Mouse (Mus musculus) hindbrain, embryonic 12.5 days (tissue): ENCODE measurements around the gene Antxr1. TPM values are rescaled to one million over a fixed set of nuclear protein-coding genes. Genes with fewer than 3 reads are reported as not detected.

Experiments used
- ATAC-seq: fragments of 200-750 bp; cut with Nextera tagmentation; 2 replicates; pipeline ENCODE4 v1.8.0; 2017; ENCODE audit warnings: moderate TSS enrichment; ENCODE audit not compliant: low FRiP score
- H3K27ac ChIP-seq: fragments of 300-500 bp; sonication (generic); 2 replicates; pipeline ENCODE4 v1.5.1; 2016; ENCODE audit warnings: mild to moderate bottlenecking
- H3K27me3 ChIP-seq: fragments of 300-500 bp; sonication (generic); 2 replicates; pipeline ENCODE4 v1.6.1; 2016; ENCODE audit warnings: mild to moderate bottlenecking
- H3K36me3 ChIP-seq: fragments of 300-500 bp; sonication (generic); 2 replicates; pipeline ENCODE4 v1.6.1; 2016; ENCODE audit warnings: mild to moderate bottlenecking
- H3K4me1 ChIP-seq: fragments of 300-500 bp; sonication (generic); 2 replicates; pipeline ENCODE4 v1.6.1; 2016
- H3K4me2 ChIP-seq: fragments of 300-500 bp; sonication (generic); replicated peaks from 2 replicates; pipeline ENCODE4 v1.6.1; 2016; ENCODE audit warnings: mild to moderate bottlenecking
- H3K4me3 ChIP-seq: fragments of 300-500 bp; sonication (generic); 2 replicates; pipeline ENCODE4 v1.5.1; 2016; ENCODE audit warnings: mild to moderate bottlenecking
- H3K9ac ChIP-seq: fragments of 300-500 bp; sonication (generic); 2 replicates; pipeline ENCODE4 v1.6.1; 2016; ENCODE audit warnings: mild to moderate bottlenecking, moderate library complexity
- H3K9me3 ChIP-seq: fragments of 300-500 bp; sonication (generic); replicated peaks from 2 replicates; pipeline ENCODE4 v1.6.1; 2016; ENCODE audit warnings: mild to moderate bottlenecking
- WGBS: fragments of 180-500 bp; shearing (Covaris S2); methylation state at CpG from one replicate; pipeline ENCODE4 v1.1.7; 2016; 5-methylcytosine and 5-hydroxymethylcytosine counted together
- polyA plus RNA-seq: library from polyadenylated mRNA; unstranded; fragments of >200 nt; fragmentation: Nextera tagmentation; extraction: Ambion mirVana; gene quantifications from 2 replicates; pipeline ENCODE4 v1.2.1, GENCODE M21; 2016

Gene Antxr1
- polyA plus RNA-seq, 1 experiment from 2014 or later, result 5.0 TPM

DNA sequence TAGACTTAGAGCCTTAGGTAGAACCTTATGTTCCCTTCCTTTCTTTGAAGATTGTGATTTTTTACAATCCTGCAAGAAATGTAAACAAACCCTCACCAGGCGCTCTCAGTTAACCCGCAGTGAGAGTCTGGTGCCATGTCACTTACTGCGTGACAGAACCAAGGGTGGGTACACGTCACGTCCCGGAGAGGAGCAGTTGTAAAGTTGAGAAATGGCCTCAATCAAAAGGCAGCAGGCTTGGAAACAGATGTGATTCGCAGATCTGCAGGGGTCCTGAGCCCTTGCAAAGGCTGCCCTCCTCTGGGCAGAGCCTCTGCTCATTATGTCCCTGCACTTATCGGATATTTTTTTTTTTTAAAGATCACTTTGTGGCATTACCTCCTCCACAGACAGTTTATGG is 99.6 kb downstream of the Antxr1 start:
- H3K36me3 ChIP-seq, result 0 out of 2 replicates have a peak, but pooled peaks cover 10% of the 10 kb centered on the region
- no peaks in the 10 kb centered on the region for H3K9me3 ChIP-seq
- H3K4me1 ChIP-seq, result no peaks in the 10 kb centered on the region
- ATAC-seq, result no peak
- WGBS, result 64% methylated on average over 8 of the region's 8 CpGs
- no peak overlapping the region for H3K4me3 ChIP-seq
- H3K27me3 ChIP-seq, result no peaks in the 10 kb centered on the region
- no peak overlapping the region for H3K27ac ChIP-seq
- H3K4me2 ChIP-seq, result no peak overlapping the region
- H3K9ac ChIP-seq, result no peak overlapping the region

DNA sequence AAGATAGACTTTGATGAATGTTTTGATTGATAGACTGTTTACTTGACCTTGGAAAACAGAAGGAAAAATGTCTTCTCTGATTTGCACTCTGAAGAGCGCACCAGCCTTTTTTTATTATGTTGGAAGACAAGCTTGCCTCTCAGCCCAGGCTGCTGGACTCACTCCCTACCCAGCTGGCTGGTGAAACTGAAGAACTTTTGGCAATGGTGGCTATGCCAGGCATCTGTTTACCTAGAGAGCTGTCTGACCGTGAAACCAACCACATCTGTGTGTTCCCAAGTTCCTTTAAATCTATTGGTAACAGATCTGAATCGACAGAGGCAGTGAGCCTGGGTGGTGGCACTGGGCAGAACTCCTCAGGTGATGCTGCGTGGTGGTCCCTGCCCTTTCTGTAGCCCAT is 102.5 kb downstream of the Antxr1 start:
- ATAC-seq, result no peak
- Histone ChIP-seq H3K4me2 (no peak overlapping the region), H3K36me3 (no peaks in the 10 kb centered on the region), H3K27ac (no peak overlapping the region), H3K27me3 (no peaks in the 10 kb centered on the region), H3K9me3 (peaks cover 7% of the 10 kb centered on the region), H3K9ac (no peak overlapping the region), H3K4me1 (no peaks in the 10 kb centered on the region), H3K4me3 (no peak overlapping the region)
- WGBS, result 83% methylated on average over 4 of the region's 4 CpGs

DNA sequence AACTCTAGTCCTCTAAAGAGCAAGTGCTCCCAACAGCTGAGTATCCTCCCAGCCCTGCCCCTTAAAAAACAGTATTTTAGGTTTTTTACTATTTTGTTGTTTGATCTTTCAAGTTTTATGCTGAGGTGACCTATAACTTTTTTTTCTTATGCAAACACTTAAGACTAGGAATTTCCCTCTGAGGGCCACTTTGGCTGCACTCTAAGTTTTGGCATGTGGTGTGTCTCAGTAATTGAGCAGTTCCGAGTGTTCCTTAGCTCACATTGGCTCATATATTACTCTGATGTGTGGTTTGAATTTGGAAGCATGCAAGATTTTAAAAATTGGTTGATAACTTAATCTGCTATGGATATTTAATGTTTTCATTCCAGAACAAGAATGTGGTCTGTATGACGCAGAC is 105.6 kb downstream of the Antxr1 start:
- no peaks in the 10 kb centered on the region for H3K4me1 ChIP-seq
- no peak overlapping the region for H3K9ac ChIP-seq
- ATAC-seq, result no peak
- 94% methylated on average over 2 of the region's 2 CpGs for WGBS
- no peak overlapping the region for H3K27ac ChIP-seq
- no peaks in the 10 kb centered on the region for H3K27me3 ChIP-seq
- H3K36me3 ChIP-seq, result no peaks in the 10 kb centered on the region
- H3K4me2 ChIP-seq, result no peak overlapping the region
- H3K9me3 ChIP-seq, result peaks cover 7% of the 10 kb centered on the region
- H3K4me3 ChIP-seq, result no peak overlapping the region

DNA sequence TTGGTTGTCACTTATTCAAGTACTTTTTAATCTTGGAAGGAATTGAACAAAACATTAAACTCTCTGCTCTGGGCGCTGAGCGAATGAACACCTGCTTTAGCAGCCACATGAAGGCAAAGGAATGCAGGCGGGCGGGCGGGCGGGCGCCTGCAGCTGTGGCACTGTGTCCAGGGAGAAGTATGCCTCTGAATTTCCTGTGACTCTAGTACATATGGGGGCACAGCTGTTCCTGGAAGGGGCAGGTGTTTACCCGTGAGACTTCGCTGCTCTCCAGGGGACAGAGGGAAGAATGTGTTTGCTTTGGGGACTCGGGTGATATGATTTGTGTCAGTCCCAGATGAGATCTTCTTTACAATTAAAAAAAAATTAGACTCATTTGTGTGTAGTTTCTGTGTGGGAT is 107.7 kb downstream of the Antxr1 start:
- no peak for ATAC-seq
- Histone ChIP-seq H3K4me3 (no peak overlapping the region), H3K9me3 (peaks cover 7% of the 10 kb centered on the region), H3K4me2 (no peak overlapping the region), H3K27me3 (no peaks in the 10 kb centered on the region), H3K36me3 (no peaks in the 10 kb centered on the region), H3K27ac (no peak overlapping the region), H3K4me1 (no peaks in the 10 kb centered on the region), H3K9ac (no peak overlapping the region)
- 71% methylated on average over 10 of the region's 10 CpGs for WGBS

DNA sequence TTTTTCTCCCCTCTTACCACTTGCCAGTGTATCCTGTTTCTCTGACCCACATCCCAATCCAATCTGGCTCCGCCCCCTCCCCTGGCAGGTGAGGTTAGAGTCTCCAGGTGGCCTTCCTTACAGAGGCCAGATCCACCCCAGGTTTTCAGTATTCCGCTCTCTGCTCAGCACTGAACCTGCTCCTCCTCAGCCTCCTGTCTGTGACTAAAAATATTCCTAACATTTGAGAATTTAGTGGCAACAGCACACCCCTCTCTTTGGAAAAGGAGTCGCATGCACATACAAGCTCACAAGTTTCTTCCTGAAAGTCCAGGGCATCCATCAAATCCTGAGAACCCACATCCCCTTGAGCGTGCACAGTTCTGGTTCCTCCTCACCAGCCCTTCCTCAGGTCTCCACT is 109.3 kb downstream of the Antxr1 start:
- Histone ChIP-seq H3K4me1 (no peaks in the 10 kb centered on the region), H3K36me3 (no peaks in the 10 kb centered on the region), H3K4me3 (no peak overlapping the region), H3K4me2 (no peak overlapping the region), H3K9me3 (peaks cover 7% of the 10 kb centered on the region), H3K27ac (no peak overlapping the region), H3K9ac (no peak overlapping the region), H3K27me3 (no peaks in the 10 kb centered on the region)
- 87% methylated on average over 4 of the region's 4 CpGs for WGBS
- ATAC-seq, result no peak

DNA sequence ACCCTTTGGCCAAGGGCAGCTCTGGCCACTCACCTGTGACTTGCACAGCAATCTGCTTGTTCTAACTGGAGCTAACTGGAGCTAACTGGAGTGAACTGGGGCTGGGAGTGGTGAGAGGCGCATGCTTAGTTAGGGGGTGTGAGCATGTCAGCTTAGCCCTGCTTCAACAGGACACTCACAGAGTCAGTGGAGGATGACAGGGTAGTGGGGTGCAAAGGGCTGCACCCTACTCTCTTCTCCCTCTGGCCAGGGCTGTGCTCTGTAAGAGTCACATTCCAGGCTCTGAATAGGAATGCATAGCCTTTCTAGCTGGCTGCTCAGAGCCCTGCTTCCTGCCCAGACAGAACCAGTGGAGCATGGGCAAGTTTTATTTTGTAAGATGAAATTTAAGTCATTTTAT is 110.3 kb downstream of the Antxr1 start:
- Histone ChIP-seq H3K4me2 (no peak overlapping the region), H3K4me1 (no peaks in the 10 kb centered on the region), H3K36me3 (no peaks in the 10 kb centered on the region), H3K27me3 (no peaks in the 10 kb centered on the region), H3K9me3 (peaks cover 7% of the 10 kb centered on the region), H3K9ac (no peak overlapping the region), H3K27ac (no peak overlapping the region), H3K4me3 (no peak overlapping the region)
- 94% methylated on average over 1 of the region's 1 CpGs for WGBS
- ATAC-seq, result no peak

DNA sequence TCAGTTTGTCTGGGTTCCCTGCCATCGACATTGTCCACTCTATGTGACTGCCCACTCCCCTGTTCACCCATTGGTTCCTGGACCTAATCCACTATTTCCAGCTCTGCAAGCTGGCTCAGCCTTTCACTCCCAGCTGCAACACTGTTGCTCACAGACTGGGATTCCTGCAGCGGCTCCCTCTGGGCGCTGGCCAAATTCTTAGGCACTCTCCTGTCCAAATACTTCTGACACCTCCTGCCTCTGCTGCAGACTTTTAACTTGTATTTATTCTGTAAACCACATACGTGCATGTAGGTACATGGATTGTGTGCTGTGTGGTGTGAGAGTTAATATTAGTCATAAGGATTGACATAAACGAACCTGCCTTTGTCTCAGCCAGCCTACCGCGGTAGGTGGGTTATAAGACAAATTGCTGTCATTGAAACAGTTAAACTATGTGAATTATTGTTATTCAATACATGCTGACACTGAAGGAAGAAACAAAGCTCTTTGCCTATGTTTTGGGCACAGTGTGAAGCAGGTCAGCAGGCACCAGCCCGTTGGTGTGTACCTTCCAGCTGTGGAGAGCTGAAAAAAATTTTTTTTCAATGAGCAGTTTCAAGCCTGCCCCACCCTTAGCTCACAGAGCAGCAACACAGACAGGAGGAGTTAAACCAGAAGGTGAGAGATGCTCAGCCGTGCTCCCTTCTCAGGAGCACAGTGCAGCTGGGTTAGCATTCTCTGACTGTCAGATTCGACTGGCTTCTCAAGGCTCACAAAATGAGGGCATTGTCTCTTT is 112.6 kb downstream of the Antxr1 start:
- Histone ChIP-seq H3K4me1 (no peaks in the 10 kb centered on the region), H3K4me2 (no peak overlapping the region), H3K27ac (no peak overlapping the region), H3K9me3 (no peaks in the 10 kb centered on the region), H3K36me3 (no peaks in the 10 kb centered on the region), H3K4me3 (no peak overlapping the region), H3K9ac (no peak overlapping the region), H3K27me3 (no peaks in the 10 kb centered on the region)
- 68% methylated on average over 10 of the region's 10 CpGs for WGBS
- ATAC-seq, result no peak

DNA sequence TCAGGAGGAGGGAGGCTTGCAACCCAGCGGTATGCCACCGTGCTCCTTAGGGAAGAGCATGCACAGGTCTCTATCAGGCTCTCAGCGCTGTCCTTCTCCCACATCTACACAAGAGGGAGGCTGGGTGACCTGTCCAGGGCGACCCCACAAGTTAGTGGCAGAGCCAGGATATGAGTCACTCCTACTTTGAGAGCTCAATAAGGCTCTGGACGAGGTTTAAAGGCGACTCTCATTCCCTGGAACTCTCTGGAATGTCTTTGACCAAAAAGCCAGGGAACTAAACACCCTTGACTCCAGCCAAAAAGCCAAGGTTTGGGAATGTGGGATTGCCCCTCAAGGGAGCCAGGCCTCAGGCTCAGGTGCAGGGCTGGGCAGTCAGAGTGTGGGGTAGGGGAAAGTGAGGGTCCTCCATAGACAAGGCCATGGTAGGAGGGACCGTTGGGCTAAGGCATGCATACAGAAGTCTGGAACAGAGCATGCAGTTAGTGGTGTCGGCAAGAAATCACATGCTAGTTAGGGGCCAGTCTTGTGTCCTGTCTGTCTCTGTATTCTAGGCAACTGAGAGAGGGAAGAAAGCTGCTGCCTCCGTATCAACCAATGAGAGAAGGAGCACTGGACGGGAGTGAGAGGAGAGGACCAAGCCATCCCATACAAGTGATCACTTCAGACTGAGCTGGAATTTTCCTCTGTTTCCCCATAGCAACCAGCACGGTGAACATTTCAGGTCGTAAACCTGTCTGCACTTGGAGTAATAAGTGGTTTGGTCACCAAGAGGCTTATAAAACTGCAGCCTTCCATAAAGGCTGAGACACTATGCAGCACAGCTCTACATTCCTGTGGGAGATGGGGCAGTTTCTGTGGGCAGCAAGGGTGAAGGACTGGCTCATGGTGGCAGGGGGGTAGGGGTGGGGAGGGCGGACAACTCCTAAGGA is 116.3 kb downstream of the Antxr1 start:
- Histone ChIP-seq H3K4me3 (no peak overlapping the region), H3K9me3 (no peaks in the 10 kb centered on the region), H3K4me1 (no peaks in the 10 kb centered on the region), H3K4me2 (no peak overlapping the region), H3K27ac (no peak overlapping the region), H3K36me3 (peaks cover 7% of the 10 kb centered on the region; the same call in 1 of the 2 replicates), H3K9ac (no peak overlapping the region), H3K27me3 (no peaks in the 10 kb centered on the region)
- ATAC-seq, result no peak
- WGBS, result 86% methylated on average over 13 of the region's 13 CpGs

DNA sequence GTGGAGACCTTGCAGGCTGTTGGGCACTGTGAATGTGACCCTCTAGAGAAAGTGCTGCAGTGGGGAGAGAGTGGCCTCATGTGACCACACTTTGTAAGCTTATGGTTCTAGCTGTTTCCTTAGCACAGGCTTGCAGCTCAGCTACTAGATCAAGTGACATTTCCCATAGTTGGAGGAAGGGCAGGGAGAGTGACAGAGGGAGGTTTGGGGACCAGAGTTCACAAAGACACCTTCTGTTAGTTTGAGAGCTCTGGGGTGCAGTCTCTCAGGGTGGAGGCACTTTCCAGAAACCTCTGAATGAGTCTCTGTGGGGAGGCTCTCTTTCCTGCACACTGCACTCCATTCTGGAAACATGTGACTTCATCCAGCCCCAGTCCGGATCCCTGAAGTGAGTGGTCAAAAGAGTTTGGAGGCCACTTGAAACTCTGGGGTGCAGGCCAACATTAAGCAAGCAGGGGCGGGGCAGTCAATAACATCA is 119.5 kb downstream of the Antxr1 start:
- H3K27me3 ChIP-seq, result no peaks in the 10 kb centered on the region
- H3K27ac ChIP-seq, result no peak overlapping the region
- 0 out of 2 replicates have a peak, but pooled peaks cover 3% of the 10 kb centered on the region for H3K9me3 ChIP-seq
- ATAC-seq, result no peak
- peaks cover 16% of the 10 kb centered on the region; the same call in 1 of the 2 replicates for H3K36me3 ChIP-seq
- WGBS, result 68% methylated on average over 2 of the region's 2 CpGs
- no peak overlapping the region for H3K4me3 ChIP-seq
- no peak overlapping the region for H3K4me2 ChIP-seq
- H3K4me1 ChIP-seq, result no peaks in the 10 kb centered on the region
- H3K9ac ChIP-seq, result no peak overlapping the region

DNA sequence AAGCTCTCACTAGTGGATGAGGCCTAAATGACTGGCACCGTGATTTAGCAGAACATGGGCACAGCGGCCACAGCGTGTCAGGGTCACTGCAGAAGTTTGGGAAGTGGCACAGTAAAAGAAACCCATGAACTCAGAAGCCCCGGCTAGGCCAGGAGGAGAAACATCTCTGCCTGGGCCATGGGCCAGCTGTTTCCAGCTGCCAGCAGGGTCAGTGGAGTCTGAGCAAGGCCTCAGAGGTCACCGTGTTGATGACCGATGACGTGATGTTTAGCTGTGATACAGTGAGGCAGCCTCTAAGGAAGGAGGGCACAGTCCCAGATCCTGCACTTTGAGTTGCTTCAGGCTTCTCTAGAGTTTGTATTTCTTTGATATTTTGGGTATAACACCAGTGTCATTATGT is 122.4 kb downstream of the Antxr1 start:
- H3K9me3 ChIP-seq, result 0 out of 2 replicates have a peak, but pooled peaks cover 3% of the 10 kb centered on the region
- no peak overlapping the region for H3K4me2 ChIP-seq
- no peak for ATAC-seq
- H3K9ac ChIP-seq, result no peak overlapping the region
- H3K27me3 ChIP-seq, result no peaks in the 10 kb centered on the region
- 70% methylated on average over 7 of the region's 7 CpGs for WGBS
- H3K27ac ChIP-seq, result no peak overlapping the region
- peaks cover 16% of the 10 kb centered on the region; the same call in 1 of the 2 replicates for H3K36me3 ChIP-seq
- no peaks in the 10 kb centered on the region for H3K4me1 ChIP-seq
- no peak overlapping the region for H3K4me3 ChIP-seq

DNA sequence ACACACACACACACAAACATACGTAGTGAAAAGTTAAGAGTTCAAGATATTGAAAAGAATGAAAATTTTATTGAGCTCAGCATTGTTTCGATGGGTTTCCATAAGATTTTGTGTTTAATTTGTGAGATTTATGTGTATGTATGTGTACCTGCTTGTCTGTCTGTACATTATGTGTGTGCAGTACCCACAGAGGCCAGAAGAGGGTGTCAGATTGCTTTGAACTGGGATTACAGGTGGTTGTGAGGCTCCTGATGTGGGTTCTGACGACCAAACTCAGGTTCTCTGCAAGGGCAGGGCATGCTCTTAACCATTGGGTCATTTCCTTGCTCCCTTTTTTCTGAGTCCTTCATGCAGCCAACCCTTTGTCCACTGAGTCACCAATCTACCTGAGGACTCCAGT is 124.1 kb downstream of the Antxr1 start:
- ATAC-seq, result no peak
- 83% methylated on average over 3 of the region's 3 CpGs for WGBS
- no peak overlapping the region for H3K27ac ChIP-seq
- no peak overlapping the region for H3K4me3 ChIP-seq
- H3K4me2 ChIP-seq, result no peak overlapping the region
- H3K27me3 ChIP-seq, result no peaks in the 10 kb centered on the region
- H3K9me3 ChIP-seq, result 0 out of 2 replicates have a peak, but pooled peaks cover 3% of the 10 kb centered on the region
- H3K9ac ChIP-seq, result no peak overlapping the region
- H3K36me3 ChIP-seq, result peaks cover 16% of the 10 kb centered on the region; the same call in 1 of the 2 replicates
- H3K4me1 ChIP-seq, result no peaks in the 10 kb centered on the region

DNA sequence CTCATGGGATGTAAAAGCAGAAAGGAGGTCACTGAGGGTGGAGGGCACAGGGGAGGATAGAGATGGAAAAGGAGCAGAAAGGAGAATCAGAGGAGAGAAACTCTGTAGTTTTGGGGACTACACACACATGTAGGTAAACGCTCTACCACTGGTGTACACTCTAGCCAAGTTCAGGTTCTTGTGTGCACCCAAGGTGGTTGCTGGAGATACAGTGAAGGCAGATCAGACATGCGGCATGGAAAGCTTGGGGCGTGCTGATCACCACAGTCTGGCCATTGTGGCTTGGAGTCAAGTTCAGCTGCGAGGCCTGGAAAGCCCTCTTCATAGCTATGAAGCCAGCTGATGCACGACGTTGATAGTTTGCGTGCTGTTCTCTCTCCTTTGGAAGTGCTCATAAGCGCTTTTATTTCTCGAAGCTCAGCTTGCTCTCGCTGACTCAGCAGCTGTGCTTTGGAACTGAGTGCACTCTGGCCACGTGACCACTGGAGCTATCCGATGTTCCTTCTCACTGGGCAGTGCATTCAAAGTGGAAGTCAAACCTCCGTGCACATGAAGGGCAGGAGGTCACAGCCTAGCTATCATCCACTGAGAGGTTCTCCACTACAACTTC is 128.1 kb downstream of the Antxr1 start:
- H3K4me3 ChIP-seq, result no peak overlapping the region
- peaks cover 7% of the 10 kb centered on the region; the same call in 1 of the 2 replicates for H3K36me3 ChIP-seq
- H3K4me1 ChIP-seq, result 0 out of 2 replicates have a peak, but pooled peaks cover 3% of the 10 kb centered on the region
- 0 out of 2 replicates have a peak, but pooled peaks cover 3% of the 10 kb centered on the region for H3K9me3 ChIP-seq
- no peak overlapping the region; the same call in 1 of the 2 replicates for H3K27ac ChIP-seq
- ATAC-seq, result no peak
- H3K9ac ChIP-seq, result no peak overlapping the region
- WGBS, result 70% methylated on average over 13 of the region's 13 CpGs
- H3K27me3 ChIP-seq, result no peaks in the 10 kb centered on the region
- H3K4me2 ChIP-seq, result no peak overlapping the region
